Mouse (Mus musculus) olfactory bulb, adult 2 months (tissue): Measurements from ENCODE around the gene Ptprf. TPM values are rescaled to one million over a fixed set of nuclear protein-coding genes. Genes with fewer than 3 reads are reported as not detected.

ENCODE experiments used
- H3K27ac ChIP-seq: fragments of 200-500 bp; 2 replicates; pipeline ENCODE4 v1.5.1; 2012; ENCODE audit warnings: low read depth, low read length; ENCODE audit not compliant: insufficient read depth
- H3K4me1 ChIP-seq: fragments of 200-500 bp; 2 replicates; pipeline ENCODE4 v1.6.1; 2012; ENCODE audit warnings: low read length; ENCODE audit not compliant: control insufficient read depth, insufficient read depth
- H3K4me3 ChIP-seq: fragments of 200-500 bp; 2 replicates; pipeline ENCODE4 v1.5.1; 2012; ENCODE audit warnings: mild to moderate bottlenecking, low read depth, low read length, moderate library complexity; ENCODE audit not compliant: insufficient read depth
- CTCF ChIP-seq: fragments of 200-500 bp; IDR thresholded peaks from 2 replicates; pipeline ENCODE4 v1.5.1; 2012; ENCODE audit warnings: low read depth, mild to moderate bottlenecking, low read length, moderate library complexity; ENCODE audit not compliant: insufficient read depth
- POLR2A ChIP-seq: fragments of 200-500 bp; IDR thresholded peaks from 2 replicates; pipeline ENCODE4 v1.6.1; 2012; ENCODE audit warnings: mild to moderate bottlenecking, low read depth, low read length, moderate library complexity; ENCODE audit not compliant: insufficient read depth
- WGBS: fragments of 180-500 bp; shearing (Covaris S2); methylation state at CpG from one replicate; pipeline ENCODE4 v1.1.7; 2018; 5-methylcytosine and 5-hydroxymethylcytosine counted together
- polyA plus RNA-seq: library from polyadenylated mRNA; stranded (reverse); fragments of >200 nt; gene quantifications from 2 replicates; pipeline ENCODE4 v1.2.4, GENCODE M21; 2012; ENCODE audit warnings: low replicate concordance; ENCODE audit not compliant: missing spikeins, insufficient read depth, insufficient read length

Gene Ptprf
- polyA plus RNA-seq, 1 experiment, result not detected

GRCm38 (mm10) chr4:118290416-118291030 lies 682 bp downstream of the Ptprf start:
- WGBS, result 1% methylated on average over 80 of the region's 84 CpGs
- no peak for TF ChIP-seq POLR2A
- TF ChIP-seq CTCF, result no peak
- H3K27ac ChIP-seq, result no peak overlapping the region
- peak overlapping the region; percentile 61 for H3K4me3 ChIP-seq
- peaks cover 20% of the 10 kb centered on the region for H3K4me1 ChIP-seq

DNA sequence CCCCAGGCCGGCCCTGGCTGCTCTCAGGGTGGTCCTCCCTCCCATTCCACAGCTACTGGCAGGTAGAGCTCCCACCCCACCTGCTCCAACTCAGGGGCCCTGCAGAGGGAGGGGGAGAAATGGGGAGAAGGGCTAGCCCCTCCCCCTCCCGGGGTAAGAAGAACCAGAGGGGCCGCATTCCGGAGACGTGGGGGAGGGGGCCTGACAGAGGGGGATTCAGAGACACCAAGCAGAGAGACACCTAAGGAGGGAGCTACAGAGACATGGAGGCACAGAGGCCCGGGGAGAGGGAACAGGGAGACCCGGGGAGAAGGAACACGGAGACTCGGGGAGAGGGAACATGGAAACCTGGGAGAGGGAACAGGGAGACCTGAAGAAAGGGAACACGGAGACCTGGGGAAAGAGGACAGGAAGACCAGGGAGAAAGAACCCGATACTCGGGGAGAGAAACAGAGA lies 1.2 kb downstream of the Ptprf start:
- peak overlapping the region; percentile 61 for H3K4me3 ChIP-seq
- H3K4me1 ChIP-seq, result peaks cover 19% of the 10 kb centered on the region
- H3K27ac ChIP-seq, result no peak overlapping the region
- TF ChIP-seq POLR2A (no peak), CTCF (no peak)
- WGBS, result 7% methylated on average over 12 of the region's 12 CpGs

- Histone ChIP-seq H3K4me1 (peaks cover 19% of the 10 kb centered on the region), H3K4me3 (no peak overlapping the region), H3K27ac (no peak overlapping the region)
- 60% methylated on average over 5 of the region's 5 CpGs for WGBS
- TF ChIP-seq CTCF (no peak), POLR2A (no peak)
Measured at GRCm38 (mm10) chr4:118289266-118289665, 1.9 kb downstream of the Ptprf start.

DNA sequence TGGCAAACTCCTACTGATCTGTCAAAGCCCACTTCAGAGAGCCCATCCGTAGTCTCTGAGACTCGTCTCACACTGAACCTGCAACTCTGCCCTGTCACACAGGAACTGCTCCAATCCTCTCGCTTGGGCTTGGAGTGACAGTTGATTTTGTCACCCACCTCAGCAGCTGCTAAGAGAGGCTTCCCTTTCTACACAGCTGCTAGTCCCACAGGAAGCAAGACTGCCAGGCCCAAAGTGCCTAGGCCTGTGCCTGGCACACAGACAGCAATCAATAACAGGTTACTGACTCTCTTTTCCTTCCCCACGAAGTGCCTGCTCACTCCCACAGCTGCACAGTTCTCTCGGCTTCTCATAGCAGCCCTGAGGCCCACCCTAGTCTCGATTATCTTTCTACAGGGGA lies 2.7 kb downstream of the Ptprf start:
- H3K27ac ChIP-seq, result no peak overlapping the region
- WGBS, result 85% methylated on average over 6 of the region's 6 CpGs
- TF ChIP-seq CTCF (no peak), POLR2A (no peak)
- H3K4me1 ChIP-seq, result peaks cover 19% of the 10 kb centered on the region
- no peak overlapping the region for H3K4me3 ChIP-seq

- 72% methylated on average over 5 of the region's 5 CpGs for WGBS
- H3K27ac ChIP-seq, result no peak overlapping the region
- no peak overlapping the region for H3K4me3 ChIP-seq
- H3K4me1 ChIP-seq, result peaks cover 19% of the 10 kb centered on the region
- TF ChIP-seq CTCF, result no peak
- no peak for TF ChIP-seq POLR2A
Measured at GRCm38 (mm10) chr4:118286202-118286601, 5.0 kb downstream of the Ptprf start.

GRCm38 (mm10) chr4:118282182-118282562 lies 9.0 kb downstream of the Ptprf start:
- no peak overlapping the region for H3K27ac ChIP-seq
- H3K4me3 ChIP-seq, result no peak overlapping the region
- peaks cover 11% of the 10 kb centered on the region; the same call in 1 of the 2 replicates for H3K4me1 ChIP-seq
- WGBS, result 70% methylated on average over 1 of the region's 1 CpGs
- no peak for TF ChIP-seq CTCF
- no peak for TF ChIP-seq POLR2A

- H3K4me1 ChIP-seq, result peaks cover 15% of the 10 kb centered on the region
- 85% methylated on average over 13 of the region's 13 CpGs for WGBS
- H3K4me3 ChIP-seq, result no peak overlapping the region
- TF ChIP-seq POLR2A (no peak), CTCF (no peak)
- H3K27ac ChIP-seq, result no peak overlapping the region
Measured at GRCm38 (mm10) chr4:118281444-118282181, 9.6 kb downstream of the Ptprf start.

- no peak overlapping the region for H3K27ac ChIP-seq
- TF ChIP-seq CTCF, result no peak
- no peak for TF ChIP-seq POLR2A
- no peak overlapping the region for H3K4me3 ChIP-seq
- WGBS, result 85% methylated on average over 7 of the region's 7 CpGs
- H3K4me1 ChIP-seq, result peaks cover 24% of the 10 kb centered on the region
Measured at GRCm38 (mm10) chr4:118280506-118280905, 10.7 kb downstream of the Ptprf start.

DNA sequence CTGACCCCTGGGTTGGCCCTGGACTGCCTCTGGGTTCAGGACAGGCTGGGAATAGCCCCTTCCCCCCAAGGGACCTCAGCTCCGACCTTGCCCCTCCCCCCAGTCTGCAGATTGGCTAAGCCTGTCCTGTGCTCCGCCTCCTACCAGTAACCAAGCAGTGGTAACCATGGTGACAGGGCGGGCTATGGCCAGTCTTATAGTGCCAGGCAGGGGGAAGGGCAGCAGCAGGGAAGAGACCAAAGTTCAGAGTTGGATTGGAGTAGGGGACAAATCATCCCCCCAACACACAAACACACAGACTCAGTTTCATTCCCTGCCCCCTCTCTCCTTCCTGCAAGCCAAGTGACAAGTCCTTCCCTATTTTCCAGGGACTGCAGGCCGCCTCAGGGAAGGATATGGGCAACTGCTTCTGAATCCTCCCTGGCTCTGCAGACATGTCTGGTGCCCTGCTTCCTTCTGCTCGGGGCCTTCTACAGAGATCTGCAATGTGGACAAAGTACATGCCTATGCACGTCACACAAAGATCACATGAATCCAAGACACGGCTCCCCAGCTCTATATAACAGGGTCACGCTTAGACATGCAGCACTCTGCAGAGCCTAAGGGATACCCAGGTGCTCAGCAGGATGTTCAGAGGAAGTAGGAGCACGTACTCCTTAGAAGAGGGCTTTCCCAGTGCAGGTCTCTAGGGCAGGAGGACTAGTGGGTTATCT lies 14.5 kb downstream of the Ptprf start:
- TF ChIP-seq POLR2A (no peak), CTCF (no peak)
- 60% methylated on average over 9 of the region's 9 CpGs for WGBS
- Histone ChIP-seq H3K4me1 (peaks cover 43% of the 10 kb centered on the region), H3K4me3 (no peak overlapping the region), H3K27ac (no peak overlapping the region)
